Comparison of ENCODE assay signal across 7 mouse cellular contexts in the genomic region with DNA sequence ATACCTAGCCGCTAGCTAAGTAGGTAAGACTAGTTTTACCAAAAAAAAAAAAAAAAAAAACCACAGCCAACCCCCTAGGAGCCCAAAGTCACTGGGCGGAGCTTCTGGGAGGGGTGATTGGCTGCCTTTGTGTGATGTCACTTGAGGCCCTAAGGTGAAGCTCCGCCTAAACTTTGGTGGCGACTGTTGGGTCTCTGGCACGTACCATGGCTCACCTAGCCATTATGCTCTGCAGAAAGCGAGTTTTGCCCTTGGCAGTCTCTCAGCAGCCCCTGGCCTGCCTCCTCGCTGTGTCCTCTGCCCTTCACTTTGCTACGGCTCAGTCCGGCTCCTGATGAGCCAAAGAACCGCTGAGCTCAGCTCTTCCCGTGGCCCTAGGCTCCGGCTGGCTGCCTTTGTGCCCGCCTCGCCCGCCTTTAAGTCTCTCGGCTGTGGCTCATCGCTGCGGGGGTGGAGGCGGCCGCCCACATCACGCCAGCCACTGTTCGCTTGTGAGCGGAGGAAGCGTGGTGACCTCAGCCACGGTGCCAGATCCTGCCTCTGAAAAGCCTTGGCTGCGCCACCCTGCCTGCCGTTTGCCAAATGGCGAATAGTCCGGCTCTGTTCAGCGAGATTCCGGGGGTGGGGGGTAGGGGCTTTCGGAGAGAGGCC. TPM values are rescaled to one million over a fixed set of nuclear protein-coding genes. Genes with fewer than 3 reads are reported as not detected.
DNase-seq lines count a peak whose midpoint lies in the region; ATAC-seq and TF ChIP-seq lines count a peak whose summit lies in the region.

No protein-coding gene starts in this region.

- no peaks in the 10 kb centered on the region for H3K36me3 ChIP-seq in intestine, embryonic 16.5 days (ENCODE audit: control insufficient read depth, insufficient read depth, low read length)
- H3K36me3 ChIP-seq in midbrain, embryonic 11.5 days (ENCODE audit: control insufficient read depth, insufficient read depth, low read length), result no peaks in the 10 kb centered on the region
- H3K36me3 ChIP-seq in small intestine, adult 2 months (ENCODE audit: control insufficient read depth, insufficient read depth, low read length), result 0 out of 2 replicates have a peak, but pooled peaks cover 2% of the 10 kb centered on the region

- WGBS in intestine, embryonic 16.5 days, result 3% methylated on average over 32 of the region's 32 CpGs
- under 1% methylated on average over 32 of the region's 32 CpGs for WGBS in midbrain, embryonic 11.5 days
- 2% methylated on average over 32 of the region's 32 CpGs for WGBS in small intestine, adult 2 months

- H3K9me3 ChIP-seq in intestine, embryonic 16.5 days (ENCODE audit: control insufficient read depth, low read length), result no peaks in the 10 kb centered on the region
- H3K9me3 ChIP-seq in midbrain, embryonic 11.5 days (ENCODE audit: control insufficient read depth, low read length), result no peaks in the 10 kb centered on the region

- DNase-seq in adrenal gland, postnatal 10 days, result peak; percentile 84
- peak; percentile 69 for DNase-seq in embryo, embryonic 11.5 days (ENCODE audit: low read depth, low spot score)
- peak; percentile 38 to 62 for DNase-seq in gastrocnemius, postnatal 4 days (ENCODE audit: low spot score in 2 of 2)
- peak; percentile 92 for DNase-seq in left cerebral cortex, postnatal 4 days
- peak; percentile 96 for DNase-seq in midbrain, embryonic 11.5 days (ENCODE audit: low spot score, missing footprints)

- TF ChIP-seq CTCF in small intestine, adult 2 months (IDR thresholded peaks at IDR 0.05; ENCODE audit: extremely low read depth, insufficient read length, insufficient replicate concordance, low read depth, low read length), result no peak

- peak; percentile 38; the same call in 1 of the 2 replicates for TF ChIP-seq POLR2A in small intestine, adult 2 months (IDR thresholded peaks at IDR 0.05; ENCODE audit: low read depth, low read length)

- H3K27me3 ChIP-seq in intestine, embryonic 16.5 days (replicated peaks; ENCODE audit: control insufficient read depth, insufficient read depth, low read length), result no peaks in the 10 kb centered on the region
- H3K27me3 ChIP-seq in midbrain, embryonic 11.5 days (ENCODE audit: control insufficient read depth, insufficient read depth, low read length), result no peaks in the 10 kb centered on the region; the same call in 1 of the 2 replicates
- H3K27me3 ChIP-seq in small intestine, adult 2 months (ENCODE audit: control insufficient read depth, insufficient read depth, low read length), result no peaks in the 10 kb centered on the region

- intact Hi-C loops in left cerebral cortex, postnatal 4 days (cut with DNase I), result no loop called here

- ATAC-seq in intestine, embryonic 16.5 days, result peak; percentile 54
- peak; percentile 45 for ATAC-seq in midbrain, embryonic 11.5 days (ENCODE audit: low FRiP score)

- H3K4me2 ChIP-seq in intestine, embryonic 16.5 days (ENCODE audit: low read depth, low read length), result peak overlapping the region; percentile 85
- peak overlapping the region; percentile 87 for H3K4me2 ChIP-seq in midbrain, embryonic 11.5 days

- H3K4me3 ChIP-seq in intestine, embryonic 16.5 days (ENCODE audit: low read length), result peak overlapping the region; percentile 56
- H3K4me3 ChIP-seq in midbrain, embryonic 11.5 days (ENCODE audit: low read depth, low read length), result peak overlapping the region; percentile 47
- H3K4me3 ChIP-seq in small intestine, adult 2 months (ENCODE audit: low read depth, low read length), result peak overlapping the region; percentile 62

- peak overlapping the region; percentile 80 for H3K27ac ChIP-seq in intestine, embryonic 16.5 days (ENCODE audit: low read length)
- peak overlapping the region; percentile 63 for H3K27ac ChIP-seq in midbrain, embryonic 11.5 days (ENCODE audit: low read depth, low read length)
- H3K27ac ChIP-seq in small intestine, adult 2 months (ENCODE audit: insufficient read depth, low read depth, low read length), result peak overlapping the region; percentile 84

- peak overlapping the region; percentile 80 for H3K9ac ChIP-seq in intestine, embryonic 16.5 days (ENCODE audit: low read depth, low read length)
- peak overlapping the region; percentile 81 for H3K9ac ChIP-seq in midbrain, embryonic 11.5 days (ENCODE audit: low read length)

- peaks cover 67% of the 10 kb centered on the region for H3K4me1 ChIP-seq in intestine, embryonic 16.5 days (ENCODE audit: control insufficient read depth, insufficient read depth, low read length)
- H3K4me1 ChIP-seq in midbrain, embryonic 11.5 days (ENCODE audit: control insufficient read depth, insufficient read depth, low read length), result peaks cover 62% of the 10 kb centered on the region
- H3K4me1 ChIP-seq in small intestine, adult 2 months (ENCODE audit: control insufficient read depth, insufficient read depth, insufficient read length, low read length), result peaks cover 32% of the 10 kb centered on the region

RNA-seq across cellular contexts. Expression of a gene that starts 8.9 kb away (rescaled TPM):
- total RNA-seq in adrenal gland, postnatal 10 days (2021), result 1 to 10 TPM; 4.0 to 5.0 TPM
- total RNA-seq in gastrocnemius, postnatal 4 days (2021), result 1 to 10 TPM; 1.9 TPM
- polyA plus RNA-seq in intestine, embryonic 16.5 days (2015; fragmentation: Nextera tagmentation; extraction: Ambion mirVana), result 4.3 and 4.8 TPM in 2 replicates
- total RNA-seq in left cerebral cortex, postnatal 4 days (2021), result 100 to 1,000 TPM; 320 to 326 TPM
- 11.9 and 12.9 TPM in 2 replicates for polyA plus RNA-seq in midbrain, embryonic 11.5 days (2014; fragmentation: Nextera tagmentation; extraction: Ambion mirVana)
- polyA plus RNA-seq in small intestine, adult 2 months (2012; rRNA removed), result 12.4 and 28.6 TPM in 2 replicates

Comparison
In these comparisons a context has a peak if more than half of its experiments do, and no peak if none do; other contexts are left out.
1. Peak in every context shown above with its lines: DNase-seq, ATAC-seq, H3K4me3 ChIP-seq and H3K27ac ChIP-seq.
2. RNA of a gene that starts 8.9 kb away (total RNA-seq): 320 to 326 TPM in left cerebral cortex, postnatal 4 days; 4.0 to 5.0 TPM in adrenal gland, postnatal 10 days and 1.9 TPM in gastrocnemius, postnatal 4 days; every median in the first group is over 10 times any median in the second.